Mouse (Mus musculus) limb, embryonic 13.5 days (tissue): ENCODE results near the gene Rnase4. TPM values are rescaled to one million over a fixed set of nuclear protein-coding genes. Genes with fewer than 3 reads are reported as not detected.

ENCODE experiments used
- ATAC-seq: fragments of 200-750 bp; cut with Nextera tagmentation; 2 replicates; pipeline ENCODE4 v1.8.0; 2017; ENCODE audit warnings: low read depth, moderate number of reproducible peaks, moderate TSS enrichment; ENCODE audit not compliant: low FRiP score
- H3K27ac ChIP-seq: fragments of 300-500 bp; sonication (generic); 2 replicates; pipeline ENCODE4 v1.5.1; 2015; ENCODE audit warnings: inconsistent platforms, mild to moderate bottlenecking, moderate library complexity
- H3K27me3 ChIP-seq: fragments of 300-500 bp; sonication (generic); 2 replicates; pipeline ENCODE4 v1.6.1; 2015; ENCODE audit warnings: mild to moderate bottlenecking, inconsistent platforms
- H3K36me3 ChIP-seq: fragments of 300-500 bp; sonication (generic); 2 replicates; pipeline ENCODE4 v1.6.1; 2015; ENCODE audit warnings: inconsistent platforms, mild to moderate bottlenecking, moderate library complexity
- H3K4me1 ChIP-seq: fragments of 300-500 bp; sonication (generic); 2 replicates; pipeline ENCODE4 v1.6.1; 2015; ENCODE audit warnings: inconsistent platforms
- H3K4me2 ChIP-seq: fragments of 300-500 bp; sonication (generic); replicated peaks from 2 replicates; pipeline ENCODE4 v1.6.1; 2015; ENCODE audit warnings: inconsistent platforms, mild to moderate bottlenecking, moderate library complexity
- H3K4me3 ChIP-seq: fragments of 300-500 bp; sonication (generic); 2 replicates; pipeline ENCODE4 v1.5.1; 2015; ENCODE audit warnings: moderate library complexity, mild to moderate bottlenecking, inconsistent platforms
- H3K9ac ChIP-seq: fragments of 300-500 bp; sonication (generic); 2 replicates; pipeline ENCODE4 v1.6.1; 2015; ENCODE audit warnings: mild to moderate bottlenecking, inconsistent platforms
- H3K9me3 ChIP-seq: fragments of 300-500 bp; sonication (generic); 2 replicates; pipeline ENCODE4 v1.6.1; 2016; ENCODE audit warnings: inconsistent platforms
- WGBS: fragments of 180-500 bp; shearing (Covaris S2); methylation state at CpG from one replicate; pipeline ENCODE4 v1.1.7; 2015; 5-methylcytosine and 5-hydroxymethylcytosine counted together
- polyA plus RNA-seq: library from polyadenylated mRNA; unstranded; fragments of >200 nt; fragmentation: Nextera tagmentation; extraction: Ambion mirVana; gene quantifications from 2 replicates; pipeline ENCODE4 v1.2.1, GENCODE M21; 2015

Gene Rnase4
- polyA plus RNA-seq, 1 experiment from 2014 or later: 30.2 TPM

DNA sequence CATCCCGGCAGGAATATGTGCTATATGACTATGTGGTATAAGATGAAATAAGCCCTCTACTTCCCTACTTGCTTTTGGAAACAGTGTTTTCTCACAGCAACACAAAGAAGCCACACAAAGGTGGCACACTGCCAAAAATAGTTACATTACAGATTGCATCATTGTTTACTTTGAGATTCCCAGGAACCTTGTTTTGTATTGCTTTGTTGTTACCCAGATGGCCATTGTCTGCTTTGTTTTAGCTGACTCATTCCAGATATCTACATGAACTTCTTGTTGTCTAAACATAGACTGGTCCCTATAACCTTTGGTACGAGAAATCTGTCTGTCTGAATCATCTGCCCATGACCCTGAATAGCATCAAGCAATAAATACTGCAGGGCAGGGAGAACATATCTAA, 49.5 kb downstream of the Rnase4 start:
- H3K36me3 ChIP-seq: no peaks in the 10 kb centered on the region
- H3K4me2 ChIP-seq: no peak overlapping the region
- no peaks in the 10 kb centered on the region for H3K4me1 ChIP-seq
- H3K9ac ChIP-seq: no peak overlapping the region
- WGBS: 77% methylated on average over 2 of the region's 2 CpGs
- H3K4me3 ChIP-seq: no peak overlapping the region
- no peaks in the 10 kb centered on the region for H3K9me3 ChIP-seq
- no peak for ATAC-seq
- no peaks in the 10 kb centered on the region for H3K27me3 ChIP-seq
- H3K27ac ChIP-seq: no peak overlapping the region

- no peak overlapping the region for H3K4me3 ChIP-seq
- ATAC-seq: no peak
- 84% methylated on average over 4 of the region's 4 CpGs for whole genome bisulfite sequencing
- no peaks in the 10 kb centered on the region for H3K4me1 ChIP-seq
- no peak overlapping the region for H3K27ac ChIP-seq
- H3K36me3 ChIP-seq: no peaks in the 10 kb centered on the region
- H3K27me3 ChIP-seq: no peaks in the 10 kb centered on the region
- no peaks in the 10 kb centered on the region for H3K9me3 ChIP-seq
- H3K4me2 ChIP-seq: no peak overlapping the region
- no peak overlapping the region for H3K9ac ChIP-seq
Observed at GRCm38 (mm10) chr14:51142119-51142518, 51.2 kb downstream of the Rnase4 start.

GRCm38 (mm10) chr14:51142568-51142967, 51.7 kb downstream of the Rnase4 start:
- Histone ChIP-seq H3K36me3 (no peaks in the 10 kb centered on the region), H3K4me1 (no peaks in the 10 kb centered on the region), H3K9ac (no peak overlapping the region), H3K4me2 (no peak overlapping the region), H3K27me3 (no peaks in the 10 kb centered on the region), H3K27ac (no peak overlapping the region), H3K9me3 (no peaks in the 10 kb centered on the region), H3K4me3 (no peak overlapping the region)
- 80% methylated on average over 3 of the region's 3 CpGs for WGBS
- ATAC-seq: no peak

DNA sequence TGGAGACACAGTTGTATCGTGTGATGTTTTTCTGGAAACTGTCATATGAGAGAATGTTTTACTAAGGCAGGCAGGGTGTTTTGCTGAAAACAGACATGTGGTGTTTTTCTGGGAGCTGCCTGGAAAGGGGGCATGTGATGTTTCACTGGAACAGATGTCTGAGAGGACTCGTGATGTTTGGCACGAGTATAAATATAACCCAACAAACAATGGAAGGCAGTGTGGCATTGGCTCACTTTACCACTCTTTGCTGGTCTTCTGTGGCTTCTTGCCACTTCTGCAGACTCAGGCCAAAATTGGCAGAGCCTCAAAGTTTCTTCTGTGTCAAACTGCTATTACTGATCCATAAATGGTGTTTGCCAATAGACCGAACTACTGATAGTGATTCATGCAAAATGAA, 52.4 kb downstream of the Rnase4 start:
- Histone ChIP-seq H3K4me3 (no peak overlapping the region), H3K9me3 (no peaks in the 10 kb centered on the region), H3K4me2 (no peak overlapping the region), H3K9ac (no peak overlapping the region), H3K36me3 (no peaks in the 10 kb centered on the region), H3K27me3 (no peaks in the 10 kb centered on the region), H3K4me1 (no peaks in the 10 kb centered on the region), H3K27ac (no peak overlapping the region)
- 82% methylated on average over 4 of the region's 4 CpGs for WGBS
- no peak for ATAC-seq

DNA sequence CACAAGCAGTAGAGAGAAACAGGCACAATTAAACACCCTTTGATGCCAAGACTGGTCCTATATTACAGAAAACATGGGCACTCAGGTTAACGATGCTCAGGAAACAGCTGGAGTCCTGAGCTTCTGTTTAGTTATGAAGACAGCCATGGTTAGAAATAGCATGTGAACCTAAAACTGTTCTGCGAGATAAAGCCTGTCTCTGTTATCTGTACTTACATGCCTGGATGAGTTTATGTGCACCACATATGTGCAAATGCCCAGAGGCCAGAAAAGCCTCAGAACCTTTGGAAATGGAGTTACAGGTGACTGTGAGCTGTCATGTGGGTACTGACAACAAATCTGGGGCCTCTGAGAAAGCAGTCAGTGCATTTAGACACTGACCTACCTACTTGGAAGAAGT, 53.1 kb downstream of the Rnase4 start:
- no peak overlapping the region for H3K4me2 ChIP-seq
- no peaks in the 10 kb centered on the region for H3K4me1 ChIP-seq
- H3K9me3 ChIP-seq: no peaks in the 10 kb centered on the region
- no peak for ATAC-seq
- no peaks in the 10 kb centered on the region for H3K27me3 ChIP-seq
- no peak overlapping the region for H3K4me3 ChIP-seq
- H3K36me3 ChIP-seq: no peaks in the 10 kb centered on the region
- no peak overlapping the region for H3K9ac ChIP-seq
- 66% methylated on average over 2 of the region's 2 CpGs for WGBS
- no peak overlapping the region for H3K27ac ChIP-seq

DNA sequence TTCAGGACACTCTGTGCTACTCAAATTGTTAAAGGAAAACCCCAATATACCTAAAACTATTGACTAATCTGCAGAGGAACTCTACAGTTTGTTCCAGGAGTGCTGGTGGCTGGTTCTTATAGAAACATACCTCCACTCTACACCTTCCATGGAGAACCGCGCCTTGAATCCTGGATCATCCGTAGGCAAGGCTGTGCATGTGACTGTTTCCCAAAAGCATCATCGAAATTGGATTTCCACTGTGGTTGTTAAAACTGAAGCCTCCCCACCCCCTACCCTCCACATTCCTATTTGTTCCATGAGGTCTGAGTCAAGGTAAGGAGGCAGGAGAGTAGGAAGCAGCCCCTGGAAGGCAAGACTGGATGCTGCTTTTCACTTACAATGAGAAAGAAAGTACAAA, 53.6 kb downstream of the Rnase4 start:
- Histone ChIP-seq H3K9me3 (no peaks in the 10 kb centered on the region), H3K4me2 (no peak overlapping the region), H3K4me1 (no peaks in the 10 kb centered on the region), H3K36me3 (no peaks in the 10 kb centered on the region), H3K4me3 (no peak overlapping the region), H3K27ac (no peak overlapping the region), H3K9ac (no peak overlapping the region), H3K27me3 (no peaks in the 10 kb centered on the region)
- WGBS: 94% methylated on average over 4 of the region's 4 CpGs
- no peak for ATAC-seq

- no peak overlapping the region for H3K4me2 ChIP-seq
- WGBS: 79% methylated on average over 6 of the region's 6 CpGs
- ATAC-seq: no peak
Observed at GRCm38 (mm10) chr14:51145521-51145920, 54.6 kb downstream of the Rnase4 start.

DNA sequence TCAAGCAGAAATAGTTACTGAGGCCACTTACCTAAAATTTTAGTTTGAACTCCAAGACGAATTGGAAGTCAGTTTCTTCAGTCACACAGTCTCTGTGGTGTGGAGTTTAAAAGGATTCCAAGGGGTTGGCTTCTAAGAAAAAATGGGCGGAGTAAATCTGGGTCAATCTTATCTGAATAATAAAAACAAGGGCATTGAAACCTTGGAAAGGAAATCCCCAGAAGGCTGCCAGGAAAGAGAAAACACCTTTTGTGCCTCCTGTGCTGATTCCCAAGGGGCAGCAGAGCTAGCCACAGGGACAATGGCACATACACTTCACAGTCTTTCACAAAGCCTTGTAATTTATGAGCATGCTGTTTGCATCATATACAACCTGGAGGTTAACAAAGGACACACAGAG, 55.8 kb downstream of the Rnase4 start, which contains the start of gene Rnase1:
Gene Rnase1 (minus strand): TSS at position 101 of the 400 bp plus-strand sequence.
- no peak within 1 kb of the TSS for H3K9ac ChIP-seq
- H3K4me3 ChIP-seq: no peak within 1 kb of the TSS
- no peaks in the 10 kb centered on the region for H3K4me1 ChIP-seq
- H3K36me3 ChIP-seq: no peaks in the 10 kb centered on the region
- H3K4me2 ChIP-seq: no peak within 1 kb of the TSS
- 61% methylated on average over 2 of the region's 2 CpGs for WGBS
- H3K27ac ChIP-seq: no peak within 1 kb of the TSS
- H3K27me3 ChIP-seq: no peaks in the 10 kb centered on the region
- H3K9me3 ChIP-seq: no peaks in the 10 kb centered on the region
- no peak for ATAC-seq

More at GRCm38 (mm10) chr14:51145521-51145920, 54.6 kb downstream of the Rnase4 start:
- Histone ChIP-seq H3K9ac (no peak overlapping the region), H3K36me3 (no peaks in the 10 kb centered on the region), H3K4me3 (no peak overlapping the region), H3K9me3 (no peaks in the 10 kb centered on the region), H3K27ac (no peak overlapping the region), H3K4me1 (no peaks in the 10 kb centered on the region), H3K27me3 (no peaks in the 10 kb centered on the region)

GRCm38 (mm10) chr14:51148006-51148405, 57.1 kb downstream of the Rnase4 start:
- Histone ChIP-seq H3K4me2 (no peak overlapping the region), H3K4me1 (no peaks in the 10 kb centered on the region), H3K27me3 (no peaks in the 10 kb centered on the region), H3K9ac (no peak overlapping the region), H3K36me3 (no peaks in the 10 kb centered on the region), H3K9me3 (no peaks in the 10 kb centered on the region), H3K27ac (no peak overlapping the region), H3K4me3 (no peak overlapping the region)
- WGBS: 67% methylated on average over 3 of the region's 3 CpGs
- ATAC-seq: no peak

GRCm38 (mm10) chr14:51149164-51149563, 58.3 kb downstream of the Rnase4 start:
- H3K27me3 ChIP-seq: no peaks in the 10 kb centered on the region
- no peak for ATAC-seq
- no peak overlapping the region for H3K27ac ChIP-seq
- no peaks in the 10 kb centered on the region for H3K36me3 ChIP-seq
- H3K4me3 ChIP-seq: no peak overlapping the region
- WGBS: 22% methylated on average over 5 of the region's 5 CpGs
- H3K9ac ChIP-seq: no peak overlapping the region
- H3K4me1 ChIP-seq: no peaks in the 10 kb centered on the region
- H3K9me3 ChIP-seq: no peaks in the 10 kb centered on the region
- H3K4me2 ChIP-seq: no peak overlapping the region

DNA sequence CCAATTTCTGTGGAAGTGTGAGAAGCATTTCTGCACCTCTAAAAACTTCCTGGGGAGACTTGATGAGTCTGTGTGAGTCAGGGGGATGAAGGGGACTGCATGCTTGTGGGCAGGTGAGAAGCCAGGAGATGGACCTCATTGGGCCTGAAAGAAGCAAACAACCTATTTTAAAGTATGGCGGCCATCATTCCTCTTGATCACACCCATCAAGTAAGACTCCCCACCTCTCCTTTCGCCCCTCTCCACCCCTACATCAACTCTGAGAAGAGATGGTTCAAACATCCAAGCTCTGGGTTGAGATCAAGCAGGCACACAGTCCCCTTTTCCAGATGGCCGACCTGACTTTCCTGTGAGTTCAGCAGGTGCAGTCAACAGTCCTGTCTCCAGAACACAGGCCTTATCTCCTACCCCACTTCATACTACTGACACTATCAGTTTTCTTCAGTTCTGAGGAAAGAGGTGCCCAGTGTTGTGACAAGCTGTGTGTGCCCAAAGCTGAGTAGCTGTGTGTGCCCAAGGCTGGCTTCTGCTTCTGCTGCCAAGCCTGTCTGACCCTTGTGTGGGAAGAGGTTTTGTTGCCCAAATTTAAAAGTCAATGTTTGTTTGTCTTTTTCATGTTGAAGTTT, 59.4 kb downstream of the Rnase4 start:
- WGBS: 90% methylated on average over 3 of the region's 3 CpGs
- H3K27ac ChIP-seq: no peak overlapping the region
- H3K36me3 ChIP-seq: no peaks in the 10 kb centered on the region
- no peak overlapping the region for H3K4me3 ChIP-seq
- no peak overlapping the region for H3K4me2 ChIP-seq
- no peak for ATAC-seq
- no peaks in the 10 kb centered on the region for H3K27me3 ChIP-seq
- no peaks in the 10 kb centered on the region for H3K4me1 ChIP-seq
- no peaks in the 10 kb centered on the region for H3K9me3 ChIP-seq
- no peak overlapping the region for H3K9ac ChIP-seq

DNA sequence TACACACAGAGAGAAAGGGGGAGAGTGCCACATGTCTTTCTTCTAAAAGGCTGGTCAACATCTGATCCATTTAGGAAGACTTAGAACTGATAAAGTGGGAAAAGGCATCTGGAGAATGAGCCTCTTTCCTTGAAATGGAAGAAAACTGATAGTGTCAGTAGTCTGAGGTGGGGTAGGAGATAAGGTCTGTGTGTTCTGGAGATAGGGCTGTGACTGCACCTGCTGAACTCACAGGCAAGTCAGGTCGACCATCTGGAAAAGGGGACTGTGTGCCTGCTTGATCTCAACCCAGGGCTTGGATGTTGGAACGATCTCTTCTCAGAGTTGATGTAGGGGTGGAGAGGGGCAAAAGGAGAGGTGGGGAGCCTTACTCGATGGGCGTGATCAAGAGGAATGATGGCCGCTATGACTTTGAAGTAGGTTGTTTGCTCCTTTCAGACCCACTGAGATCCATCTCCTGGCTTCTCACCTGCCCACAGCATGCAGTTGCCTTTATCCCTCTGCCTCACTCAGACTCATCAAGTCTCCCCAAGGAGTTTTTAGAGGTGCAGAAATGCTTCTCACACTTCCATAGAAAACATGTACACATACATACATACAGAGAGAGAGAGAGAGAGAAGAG, 61.5 kb downstream of the Rnase4 start:
- H3K27ac ChIP-seq: no peak overlapping the region
- H3K4me3 ChIP-seq: no peak overlapping the region
- H3K9me3 ChIP-seq: no peaks in the 10 kb centered on the region
- H3K27me3 ChIP-seq: no peaks in the 10 kb centered on the region
- no peak for ATAC-seq
- no peaks in the 10 kb centered on the region for H3K36me3 ChIP-seq
- no peaks in the 10 kb centered on the region for H3K4me1 ChIP-seq
- no peak overlapping the region for H3K9ac ChIP-seq
- no peak overlapping the region for H3K4me2 ChIP-seq
- WGBS: 68% methylated on average over 5 of the region's 5 CpGs
